Mouse (Mus musculus) heart, postnatal 25 days (tissue): ENCODE measurements around the gene Chst12. TPM values are rescaled to one million over a fixed set of nuclear protein-coding genes. Genes with fewer than 3 reads are reported as not detected.
A peak's percentile ranks its signal among the peaks of the same experiment; 100 is the strongest.
"Not testable (repeated sequence)": the region's sequence is repeated elsewhere in the genome, so short reads cannot be mapped to it uniquely, and the experiment has no call there.

ENCODE experiments used
- DNase-seq: peaks from one replicate; pipeline ENCODE4 v3.0.0; 2022; ENCODE audit warnings: low spot score
- intact Hi-C: fragments of 180-260 bp; cut with DNase I; formaldehyde crosslinking; loops from one replicate; pipeline ENCODE4 v1.15.1; 2025
- total RNA-seq, 2 experiments: library from RNA; stranded (reverse); gene quantifications; 2 replicates each; pipeline ENCODE4 v1.2.3; 2021

Gene Chst12
- 1 to 10 TPM; 6.1 to 6.9 TPM for total RNA-seq

- peak; percentile 98 for DNase-seq
- intact Hi-C loops: no loop called here
These were observed at the start of gene Chst12 for GRCm38 (mm10) chr5:140505208-140505780. Gene Chst12 (plus strand): TSS chr5:140505550.

GRCm38 (mm10) chr5:140461476-140461875 lies 43.9 kb upstream of the Chst12 start:
- intact Hi-C loops: no loop called here
- DNase-seq: no peak

- DNase-seq, intact Hi-C loops: not testable (repeated sequence)
These were observed 42.2 kb upstream of the Chst12 start for GRCm38 (mm10) chr5:140463151-140463550.

- no peak for DNase-seq
- intact Hi-C loops: no loop called here
These were observed 40.4 kb upstream of the Chst12 start for GRCm38 (mm10) chr5:140464943-140465342.

GRCm38 (mm10) chr5:140472336-140472735 lies 33.0 kb upstream of the Chst12 start:
- intact Hi-C loops: no loop called here
- no peak for DNase-seq

GRCm38 (mm10) chr5:140481458-140481857 lies 23.9 kb upstream of the Chst12 start:
- intact Hi-C loops: no loop called here
- DNase-seq: no peak

- DNase-seq: no peak
- intact Hi-C loops: no loop called here
These were observed 14.2 kb upstream of the Chst12 start for GRCm38 (mm10) chr5:140491142-140491541.

GRCm38 (mm10) chr5:140492684-140493233 lies 12.6 kb upstream of the Chst12 start:
- intact Hi-C loops: no loop called here
- no peak for DNase-seq

GRCm38 (mm10) chr5:140498176-140498575 lies 7.2 kb upstream of the Chst12 start:
- intact Hi-C loops: no loop called here
- DNase-seq: no peak

GRCm38 (mm10) chr5:140500736-140501135 lies 4.6 kb upstream of the Chst12 start:
- no peak for DNase-seq
- intact Hi-C loops: no loop called here

- intact Hi-C loops: no loop called here
- DNase-seq: no peak
These were observed 3.1 kb upstream of the Chst12 start for GRCm38 (mm10) chr5:140501982-140502836.

GRCm38 (mm10) chr5:140502925-140503324 lies 2.4 kb upstream of the Chst12 start:
- intact Hi-C loops: not testable (repeated sequence)
- DNase-seq: peak; percentile 52

- intact Hi-C loops: no loop called here
- no peak for DNase-seq
These were observed 895 bp downstream of the Chst12 start for GRCm38 (mm10) chr5:140506096-140506794.

GRCm38 (mm10) chr5:140507466-140508208 lies 2.3 kb downstream of the Chst12 start:
- DNase-seq: peak; percentile 22
- intact Hi-C loops: no loop called here

GRCm38 (mm10) chr5:140508686-140509085 lies 3.3 kb downstream of the Chst12 start:
- peak; percentile 23 for DNase-seq
- intact Hi-C loops: no loop called here

- DNase-seq: no peak
- intact Hi-C loops: no loop called here
These were observed 3.9 kb downstream of the Chst12 start for GRCm38 (mm10) chr5:140509204-140509603.

GRCm38 (mm10) chr5:140510012-140511000 lies 5.0 kb downstream of the Chst12 start:
- intact Hi-C loops: no loop called here
- DNase-seq: no peak

GRCm38 (mm10) chr5:140513921-140514320 lies 8.6 kb downstream of the Chst12 start:
- no peak for DNase-seq
- intact Hi-C loops: no loop called here
